Mouse (Mus musculus) midbrain, postnatal 0 days (tissue): Measurements from ENCODE around the gene Ercc6l. TPM values are rescaled to one million over a fixed set of nuclear protein-coding genes. Genes with fewer than 3 reads are reported as not detected.

ENCODE experiments used
- ATAC-seq: fragments of 200-750 bp; cut with Nextera tagmentation; 2 replicates; pipeline ENCODE4 v1.8.0; 2017; ENCODE audit warnings: moderate number of reproducible peaks, mild to moderate bottlenecking, moderate TSS enrichment, moderate library complexity; ENCODE audit not compliant: low FRiP score
- DNase-seq: peaks from one replicate; pipeline ENCODE4 v3.0.0-alpha.2; 2015; ENCODE audit warnings: low spot score
- H3K27ac ChIP-seq: fragments of 300-500 bp; sonication (generic); 2 replicates; pipeline ENCODE4 v1.5.1; 2014; ENCODE audit warnings: low read depth, mild to moderate bottlenecking, low read length, mixed read lengths
- H3K27me3 ChIP-seq: fragments of 300-500 bp; sonication (generic); 2 replicates; pipeline ENCODE4 v1.6.1; 2014; ENCODE audit warnings: low read length, control low read depth, mixed read lengths; ENCODE audit not compliant: insufficient read depth
- H3K36me3 ChIP-seq: fragments of 300-500 bp; sonication (generic); 2 replicates; pipeline ENCODE4 v1.6.1; 2014; ENCODE audit warnings: low read length, control low read depth, mixed read lengths; ENCODE audit not compliant: insufficient read depth
- H3K4me1 ChIP-seq: fragments of 300-500 bp; sonication (generic); 2 replicates; pipeline ENCODE4 v1.6.1; 2014; ENCODE audit warnings: mild to moderate bottlenecking, control low read depth, antibody characterized with exemption, low read length, mixed read lengths; ENCODE audit not compliant: insufficient read depth
- H3K4me2 ChIP-seq: fragments of 300-500 bp; sonication (generic); 2 replicates; pipeline ENCODE4 v1.6.1; 2014; ENCODE audit warnings: low read depth, mild to moderate bottlenecking, low read length, mixed read lengths; ENCODE audit not compliant: poor library complexity, severe bottlenecking
- H3K4me3 ChIP-seq: fragments of 300-500 bp; sonication (generic); 2 replicates; pipeline ENCODE4 v1.5.1; 2014; ENCODE audit warnings: low read depth, mild to moderate bottlenecking, low read length, moderate library complexity
- H3K9ac ChIP-seq: fragments of 300-500 bp; sonication (generic); replicated peaks from 2 replicates; pipeline ENCODE4 v1.6.1; 2014; ENCODE audit warnings: mild to moderate bottlenecking, low read length, moderate library complexity, mixed read lengths; ENCODE audit not compliant: poor library complexity, severe bottlenecking
- H3K9me3 ChIP-seq: fragments of 300-500 bp; sonication (generic); 2 replicates; pipeline ENCODE4 v1.6.1; 2016; ENCODE audit warnings: low read length, control low read depth
- CTCF ChIP-seq: IDR thresholded peaks from 2 replicates; pipeline ENCODE4 v1.5.1; 2016; ENCODE audit warnings: antibody characterized with exemption, mild to moderate bottlenecking
- WGBS: fragments of 180-500 bp; shearing (Covaris S2); extraction: QIAGEN DNeasy Blood & Tissue Kit; methylation state at CpG from one replicate; pipeline ENCODE4 v1.1.7; 2014; 5-methylcytosine and 5-hydroxymethylcytosine counted together
- polyA plus RNA-seq: library from polyadenylated mRNA; unstranded; fragments of >200 nt; fragmentation: Nextera tagmentation; extraction: Ambion mirVana; gene quantifications from 2 replicates; pipeline ENCODE4 v1.2.1, GENCODE M21; 2015
- total RNA-seq: library from RNA; depleted of rRNA; stranded (reverse); fragments of >200 nt; gene quantifications from 2 replicates; pipeline ENCODE4 v1.2.3, GENCODE M21; 2014; rRNA removed

The Ercc6l gene
- total RNA-seq (1.0 and 1.2 TPM in 2 replicates), polyA plus RNA-seq (0.28 and 0.31 TPM in 2 replicates)

DNA sequence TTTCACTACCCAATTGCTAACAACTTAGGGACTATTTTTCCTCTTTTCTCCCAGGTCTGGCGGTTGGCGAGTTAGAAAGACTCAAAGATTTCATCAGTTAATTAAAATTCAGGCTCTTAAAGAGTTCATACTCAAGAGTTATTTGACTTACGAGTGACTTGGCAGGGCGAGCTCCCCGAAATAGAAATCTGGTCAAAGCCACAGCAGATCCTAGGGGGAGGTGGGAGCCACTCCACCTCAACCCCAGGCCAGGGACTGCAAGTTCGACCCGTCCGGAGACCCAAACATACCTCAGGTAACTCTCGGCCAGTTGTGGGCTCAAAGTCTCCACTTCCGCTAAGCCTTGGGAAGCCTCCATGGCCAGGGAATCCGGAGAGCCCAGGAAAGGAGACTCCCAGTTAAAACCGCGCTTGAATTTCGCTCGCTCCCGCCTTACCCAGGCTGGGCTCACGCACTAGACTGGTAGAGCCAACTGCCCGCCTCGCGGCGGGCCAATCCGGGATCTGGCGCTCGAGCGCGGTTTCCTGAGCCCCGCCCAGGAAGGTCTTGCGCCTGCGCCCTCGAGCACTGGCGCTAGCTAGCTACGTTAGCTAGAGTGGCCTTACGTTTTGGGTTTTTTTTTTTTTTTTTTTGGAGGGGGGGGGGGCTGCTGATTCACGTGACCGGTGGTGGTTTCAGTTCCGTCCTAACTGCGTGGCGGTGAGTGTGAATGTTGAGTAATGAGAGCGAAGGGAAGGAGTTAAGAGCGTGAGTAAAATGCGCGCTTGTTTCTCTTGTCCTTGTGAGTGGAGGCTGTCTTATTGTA, at the start of gene Ercc6l:
Gene Ercc6l, minus strand, starts transcription at position 474 of the 805 bp plus-strand sequence.
- no peak for TF ChIP-seq CTCF
- Histone ChIP-seq H3K9ac (no peak within 1 kb of the TSS), H3K4me2 (peak within 1 kb of the TSS; percentile 59), H3K36me3 (no peaks in the 10 kb centered on the region), H3K4me1 (no peaks in the 10 kb centered on the region), H3K27me3 (no peaks in the 10 kb centered on the region), H3K27ac (peak within 1 kb of the TSS; percentile 65), H3K4me3 (peak within 1 kb of the TSS; percentile 36), H3K9me3 (no peaks in the 10 kb centered on the region)
- WGBS: 22% methylated on average over 41 of the region's 42 CpGs
- peak; percentile 96 for DNase-seq
- peak; percentile 97 for ATAC-seq

DNA sequence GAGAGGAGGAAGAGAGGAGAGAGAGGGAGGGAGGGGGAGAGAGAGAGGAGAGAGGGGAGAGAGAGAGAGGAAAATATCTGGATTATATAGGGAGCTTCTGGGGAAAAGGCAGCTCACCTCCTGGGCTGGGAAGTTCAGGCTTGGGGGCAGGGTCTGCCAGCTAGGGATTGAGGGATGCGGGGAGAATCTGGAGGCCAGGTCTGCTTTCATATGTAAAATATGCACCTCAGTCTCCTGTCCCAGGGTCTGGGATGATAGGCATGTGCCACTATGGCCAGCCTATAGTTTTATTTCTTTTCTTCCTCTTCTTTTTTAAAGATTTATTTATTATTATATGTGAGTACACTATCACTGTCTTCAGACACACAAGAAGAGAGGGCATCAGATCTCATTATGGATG, 33.9 kb upstream of the Ercc6l start:
- no peak for DNase-seq
- Histone ChIP-seq H3K4me1 (no peaks in the 10 kb centered on the region), H3K9me3 (no peaks in the 10 kb centered on the region), H3K4me2 (no peak overlapping the region), H3K4me3 (no peak overlapping the region), H3K27me3 (no peaks in the 10 kb centered on the region), H3K36me3 (no peaks in the 10 kb centered on the region), H3K9ac (no peak overlapping the region), H3K27ac (no peak overlapping the region)
- no peak for TF ChIP-seq CTCF
- 47% methylated on average over 1 of the region's 1 CpGs for WGBS
- ATAC-seq: no peak

DNA sequence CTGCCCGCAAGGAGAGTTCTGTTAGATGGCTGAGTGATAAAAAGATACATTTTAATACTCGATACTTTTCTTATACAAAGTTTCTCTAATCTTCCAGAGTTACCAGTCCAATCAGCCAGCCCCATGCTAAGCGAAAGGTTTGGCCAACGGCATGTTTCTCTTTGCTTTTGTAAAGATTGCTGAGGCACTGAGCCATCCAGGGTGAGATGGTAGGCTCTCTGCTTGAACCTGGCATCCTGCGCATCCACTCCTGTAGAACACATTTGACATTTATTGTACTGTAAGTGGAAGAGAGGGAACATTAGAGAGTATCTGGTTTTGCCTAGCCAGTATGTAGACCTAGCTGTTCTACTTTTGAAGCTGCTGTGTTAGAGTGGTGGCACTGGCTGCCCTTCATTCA, 32.7 kb upstream of the Ercc6l start:
- no peaks in the 10 kb centered on the region for H3K4me1 ChIP-seq
- no peak for TF ChIP-seq CTCF
- no peaks in the 10 kb centered on the region for H3K9me3 ChIP-seq
- H3K4me3 ChIP-seq: no peak overlapping the region
- H3K27me3 ChIP-seq: no peaks in the 10 kb centered on the region
- WGBS: 37% methylated on average over 5 of the region's 5 CpGs
- H3K4me2 ChIP-seq: no peak overlapping the region
- DNase-seq (no peak), ATAC-seq (no peak)
- H3K9ac ChIP-seq: no peak overlapping the region
- H3K27ac ChIP-seq: no peak overlapping the region
- H3K36me3 ChIP-seq: no peaks in the 10 kb centered on the region

DNA sequence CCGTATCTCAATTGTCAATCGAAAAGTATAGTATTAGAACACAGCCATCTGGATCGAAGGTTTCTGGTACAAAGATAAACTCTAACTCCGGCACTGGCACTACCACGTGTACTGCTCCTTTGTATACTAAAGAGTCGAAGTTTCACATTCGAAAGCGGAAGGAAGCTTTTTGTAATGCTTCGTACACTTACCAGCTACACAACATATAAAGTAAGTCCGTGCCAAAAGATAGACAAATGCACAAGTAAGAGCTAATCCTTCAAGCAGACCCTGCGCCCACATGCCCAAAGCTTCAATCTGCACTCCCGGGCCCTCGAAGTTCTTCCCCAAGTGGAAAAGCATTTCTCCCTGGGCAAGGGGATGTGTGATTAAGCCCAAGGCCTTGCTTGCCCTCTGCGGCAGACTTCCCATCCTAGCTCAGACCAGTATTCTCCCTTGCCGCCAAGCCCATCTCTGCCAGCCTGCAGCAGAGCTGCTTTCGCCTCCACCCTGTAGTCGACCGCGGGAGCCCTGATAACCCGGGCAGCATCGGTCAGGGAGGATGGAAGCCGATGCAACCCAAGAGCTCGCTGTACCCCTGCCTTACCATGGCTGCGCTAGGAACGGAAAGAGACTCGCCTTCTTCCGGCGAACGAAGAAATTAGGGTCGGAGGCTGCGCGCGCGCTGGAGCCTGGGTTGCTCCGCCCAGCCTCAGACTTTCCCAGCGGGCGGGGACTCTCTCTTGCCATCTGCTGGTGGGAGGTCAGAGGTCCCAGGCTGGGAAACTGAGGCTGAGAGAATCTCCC, 32.0 kb upstream of the Ercc6l start, which contains the start of gene Rps4x:
Gene Rps4x, minus strand, starts transcription at position 683 of the 786 bp plus-strand sequence.
- peak; percentile 76 for TF ChIP-seq CTCF
- Histone ChIP-seq H3K4me2 (peak within 1 kb of the TSS; percentile 55), H3K27ac (peak within 1 kb of the TSS; percentile 80), H3K27me3 (no peaks in the 10 kb centered on the region), H3K4me1 (no peaks in the 10 kb centered on the region), H3K4me3 (peak within 1 kb of the TSS; percentile 49), H3K36me3 (peaks cover 4% of the 10 kb centered on the region), H3K9me3 (no peaks in the 10 kb centered on the region), H3K9ac (peak within 1 kb of the TSS; percentile 67)
- 24% methylated on average over 37 of the region's 37 CpGs for WGBS
- DNase-seq: peak; percentile 86
- peak; percentile 91 for ATAC-seq

DNA sequence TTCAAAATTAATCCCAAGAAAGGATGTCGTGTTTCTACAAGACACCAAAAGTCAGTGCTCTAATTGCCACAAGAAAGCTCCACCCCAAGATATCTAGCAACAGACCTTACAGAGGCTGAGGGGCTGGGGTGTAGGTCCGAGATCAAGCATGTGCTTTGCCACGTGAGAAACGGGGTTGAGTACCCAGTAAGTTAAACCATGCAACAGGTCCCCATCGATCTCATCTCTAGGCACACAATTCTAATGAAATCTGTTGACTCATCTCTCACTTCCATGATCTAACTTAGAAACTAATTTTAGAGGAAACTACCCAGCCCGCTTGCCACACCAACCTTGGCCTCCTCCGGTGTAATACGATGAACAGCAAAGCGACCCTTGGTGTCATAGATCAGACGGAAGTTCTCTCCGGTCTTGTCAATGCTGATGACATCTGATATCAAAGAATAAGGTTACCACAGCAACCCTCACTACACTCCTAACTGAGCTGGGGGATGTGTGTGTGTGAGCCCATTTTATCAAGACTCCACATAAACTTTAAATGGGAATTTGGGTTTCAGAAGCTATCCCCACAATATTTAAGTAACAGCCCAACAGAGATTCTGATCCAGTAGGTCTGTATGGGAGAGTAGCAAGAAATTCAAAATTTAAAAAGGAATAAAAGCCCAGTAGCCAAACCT, 30.3 kb upstream of the Ercc6l start:
- WGBS: 51% methylated on average over 11 of the region's 11 CpGs
- no peak overlapping the region; the same call in 1 of the 2 replicates for H3K9ac ChIP-seq
- ATAC-seq: no peak

More for the DNA sequence above, 30.3 kb upstream of the Ercc6l start:
- no peak for DNase-seq
- no peak overlapping the region for H3K27ac ChIP-seq
- no peaks in the 10 kb centered on the region for H3K4me1 ChIP-seq
- H3K9me3 ChIP-seq: no peaks in the 10 kb centered on the region
- H3K4me3 ChIP-seq: peak overlapping the region; percentile 6; the same call in 1 of the 2 replicates
- no peak for TF ChIP-seq CTCF
- no peaks in the 10 kb centered on the region for H3K27me3 ChIP-seq
- peaks cover 7% of the 10 kb centered on the region for H3K36me3 ChIP-seq
- peak overlapping the region; percentile 55 for H3K4me2 ChIP-seq
